Mouse (Mus musculus) inflammation-experienced regulatory T-cells, adult 6 months (primary cell): Measurements from ENCODE around the gene Tgfb1i1. TPM values are rescaled to one million over a fixed set of nuclear protein-coding genes. Genes with fewer than 3 reads are reported as not detected.

Experiments used
- ATAC-seq: one replicate; pipeline ENCODE4 v1.8.0; 2017
- polyA plus RNA-seq, 3 experiments: library from polyadenylated mRNA; unstranded; fragments of 100-300 nt; shearing (Covaris generic); gene quantifications; one replicate each; pipeline ENCODE4 v1.2.1; 2017

Gene Tgfb1i1
- polyA plus RNA-seq, 3 experiments from 2014 or later = 0.26 to 1.0 TPM; not detected in 1

DNA sequence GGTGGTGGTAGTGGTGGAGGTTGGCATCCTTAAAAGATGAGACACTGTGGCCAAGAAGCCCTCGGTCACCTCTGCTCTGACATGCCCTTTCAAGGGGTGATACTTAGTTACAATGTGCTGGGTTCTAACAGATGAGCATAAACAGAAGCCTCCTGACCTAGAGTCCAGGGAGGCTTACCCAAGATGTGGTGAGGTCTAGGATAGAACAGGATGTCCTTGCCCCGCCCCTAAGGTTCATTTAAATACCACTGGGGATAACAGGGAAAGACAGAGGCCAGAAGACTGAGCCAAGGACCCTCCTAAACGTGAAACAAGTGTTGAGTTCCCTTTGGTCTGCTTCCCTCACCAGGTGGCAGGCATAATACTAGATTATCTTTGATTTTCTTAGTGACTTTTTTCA lies 49.9 kb downstream of the Tgfb1i1 start:
- ATAC-seq = no peak

DNA sequence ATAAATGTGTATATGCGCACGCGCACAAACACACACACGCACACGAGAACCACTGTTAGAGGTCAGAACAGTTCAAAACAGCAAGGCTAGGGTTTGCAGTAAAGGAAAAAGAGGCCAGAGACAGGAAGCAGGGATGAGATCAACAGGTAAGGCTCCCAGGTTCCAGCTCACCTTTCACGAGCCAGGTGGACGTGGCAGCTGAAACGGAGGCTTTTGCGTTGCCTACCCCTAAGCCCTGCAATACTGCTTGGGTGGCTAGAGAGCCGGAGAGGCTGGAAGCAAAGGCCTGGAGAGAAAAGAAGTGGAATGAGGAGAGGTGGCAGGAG lies 50.6 kb downstream of the Tgfb1i1 start:
- no peak for ATAC-seq

- ATAC-seq = peak; percentile 77
These were observed 51.2 kb downstream of the Tgfb1i1 start, which contains the start of gene BC017158 for GRCm38 (mm10) chr7:128297617-128298480. Gene BC017158 (minus strand): TSS chr7:128298170.

- no peak for ATAC-seq
These were observed 52.1 kb downstream of the Tgfb1i1 start for GRCm38 (mm10) chr7:128298481-128299342.

GRCm38 (mm10) chr7:128300952-128301351 lies 54.3 kb downstream of the Tgfb1i1 start:
- no peak for ATAC-seq

- ATAC-seq = no peak
These were observed 55.5 kb downstream of the Tgfb1i1 start for GRCm38 (mm10) chr7:128302151-128302550.

- no peak for ATAC-seq
These were observed 57.6 kb downstream of the Tgfb1i1 start for GRCm38 (mm10) chr7:128304198-128304597.

DNA sequence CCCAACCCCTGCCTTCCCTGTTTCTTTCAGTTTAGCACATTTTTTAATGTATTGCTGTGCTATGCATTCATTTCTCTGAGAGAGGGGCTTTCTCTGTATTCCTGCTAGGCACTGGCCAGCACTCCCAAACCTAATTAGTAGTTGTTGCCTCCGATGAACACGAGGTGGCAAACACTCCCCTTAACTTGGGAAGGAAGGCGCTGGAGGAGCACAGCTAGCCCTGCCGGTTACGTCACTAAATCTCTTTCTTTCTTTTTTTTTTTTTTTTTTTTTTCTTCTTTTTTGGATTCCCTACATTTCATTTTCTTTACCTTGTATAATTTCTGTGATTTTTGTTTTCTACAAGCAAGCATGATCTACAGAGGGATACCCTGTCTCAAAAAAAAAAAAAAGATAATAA lies 58.3 kb downstream of the Tgfb1i1 start:
- no peak for ATAC-seq

Other genes with a start within 250 kb of the Tgfb1i1 start
- gene Trim72, start 242.9 kb upstream of the Tgfb1i1 start, polyA plus RNA-seq = not detected
- 1 to 10 TPM in 2 of 3 experiments, under 1 TPM in 1; 0.09 to 1.2 (median 1.1) TPM for gene Itgam, start 184.2 kb upstream of the Tgfb1i1 start, polyA plus RNA-seq
- under 1 TPM in 1 of 3 experiments, not detected in 2; 0.87 TPM for gene Gm49368, start 184.1 kb upstream of the Tgfb1i1 start, polyA plus RNA-seq
- 1 to 10 TPM in 1 of 3 experiments, not detected in 2; 1.1 TPM for gene Itgax, start 117.3 kb upstream of the Tgfb1i1 start, polyA plus RNA-seq
- 1 to 10 TPM in 1 of 3 experiments, not detected in 2; 1.0 TPM for gene Itgad, start 92.4 kb upstream of the Tgfb1i1 start, polyA plus RNA-seq
- gene Cox6a2, start 40.4 kb upstream of the Tgfb1i1 start, polyA plus RNA-seq = 1 to 10 TPM in 1 of 3 experiments, not detected in 2; 1.5 TPM
- 1 to 10 TPM; 4.9 to 5.6 (median 5.5) TPM for gene Armc5, start 9.5 kb upstream of the Tgfb1i1 start, polyA plus RNA-seq
- gene 9130023H24Rik, start 8.8 kb upstream of the Tgfb1i1 start, polyA plus RNA-seq = 1 to 10 TPM; 2.6 to 4.9 (median 2.8) TPM
- gene Slc5a2, start 18.8 kb downstream of the Tgfb1i1 start, polyA plus RNA-seq = not detected
- 1 to 10 TPM; 5.4 to 8.6 (median 7.3) TPM for gene BC017158, start 51.4 kb downstream of the Tgfb1i1 start, polyA plus RNA-seq
- gene Rgs10, start 171.9 kb downstream of the Tgfb1i1 start, polyA plus RNA-seq = 100 to 1,000 TPM in 2 of 3 experiments, 10 to 100 TPM in 1; 53.2 to 448 (median 275) TPM
- 10 to 100 TPM; 29.1 to 55.1 (median 33.0) TPM for gene Tial1, start 214.9 kb downstream of the Tgfb1i1 start, polyA plus RNA-seq